Mouse (Mus musculus) CH12.LX (cell line): Measurements from ENCODE around the gene Fdxr.

Experiments
- CHD2 ChIP-seq: IDR thresholded peaks from 2 replicates; pipeline ENCODE4 v1.6.1; 2011; ENCODE audit warnings: low read length, improper control_type of control experiment
- CTCF ChIP-seq, 2 experiments: IDR thresholded peaks in 1 of 2; conservative IDR thresholded peaks in 1 of 2; 2 replicates each; pipeline ENCODE4 v1.5.1; 2011 to 2012; ENCODE audit warnings: low read depth in 2 of 2, low read length in 2 of 2, improper control_type of control experiment in 1 of 2, inconsistent platforms in 1 of 2, mild to moderate bottlenecking in 1 of 2, moderate library complexity in 1 of 2
- GABPA ChIP-seq: IDR thresholded peaks from 2 replicates; pipeline ENCODE4 v1.6.1; 2012; ENCODE audit warnings: low read depth, low read length, improper control_type of control experiment, inconsistent platforms; ENCODE audit not compliant: insufficient replicate concordance
- KAT2A ChIP-seq: IDR thresholded peaks from 2 replicates; pipeline ENCODE4 v1.6.1; 2012; ENCODE audit warnings: low read length, improper control_type of control experiment, inconsistent platforms; ENCODE audit not compliant: insufficient replicate concordance
- MAFK ChIP-seq: IDR thresholded peaks from 2 replicates; pipeline ENCODE4 v1.6.1; 2011; ENCODE audit warnings: low read length, improper control_type of control experiment; ENCODE audit not compliant: insufficient replicate concordance
- MAX ChIP-seq: IDR thresholded peaks from 2 replicates; pipeline ENCODE4 v1.6.1; 2011; ENCODE audit warnings: low read length, improper control_type of control experiment
- MXI1 ChIP-seq: IDR thresholded peaks from 2 replicates; pipeline ENCODE4 v1.6.1; 2011; ENCODE audit warnings: mild to moderate bottlenecking, low read depth, low read length, improper control_type of control experiment
- MYC ChIP-seq: IDR thresholded peaks from 2 replicates; pipeline ENCODE4 v1.6.1; 2011; ENCODE audit warnings: low read depth, mild to moderate bottlenecking, improper control_type of control experiment, low read length
- POLR2A ChIP-seq: IDR thresholded peaks from 2 replicates; pipeline ENCODE4 v1.6.1; 2011; ENCODE audit warnings: low read depth, mild to moderate bottlenecking, improper control_type of control experiment, low read length
- POLR2AphosphoS2 ChIP-seq: IDR thresholded peaks from 2 replicates; pipeline ENCODE4 v1.6.1; 2011; ENCODE audit warnings: low read depth, low read length, improper control_type of control experiment
- RAD21 ChIP-seq: IDR thresholded peaks from 2 replicates; pipeline ENCODE4 v1.6.1; 2011; ENCODE audit warnings: low read depth, mild to moderate bottlenecking, low read length, improper control_type of control experiment, moderate library complexity
- ZMIZ1 ChIP-seq: IDR thresholded peaks from 2 replicates; pipeline ENCODE4 v1.6.1; 2012; ENCODE audit warnings: low read depth, mild to moderate bottlenecking, inconsistent platforms, low read length, improper control_type of control experiment
- ZNF384 ChIP-seq: IDR thresholded peaks from 2 replicates; pipeline ENCODE4 v1.6.1; 2012; ENCODE audit warnings: low read depth, low read length, improper control_type of control experiment, inconsistent platforms

GRCm38 (mm10) chr11:115290919-115291318 lies 14.1 kb upstream of the Fdxr start:
- no peak for TF ChIP-seq CHD2
- TF ChIP-seq POLR2A = no peak
- no peak for TF ChIP-seq POLR2AphosphoS2
- TF ChIP-seq MYC = no peak
- no peak for TF ChIP-seq MXI1
- no peak for TF ChIP-seq MAFK
- no peak for TF ChIP-seq GABPA
- no peak for TF ChIP-seq CTCF (conservative IDR thresholded peaks at IDR 0.05 in 1 of 2, IDR thresholded peaks at IDR 0.05 in 1 of 2; ENCODE audit: low read depth in 2 of 2, low read length in 2 of 2)
- no peak for TF ChIP-seq ZNF384
- TF ChIP-seq RAD21 = no peak
- no peak for TF ChIP-seq KAT2A
- no peak for TF ChIP-seq MAX
- TF ChIP-seq ZMIZ1 = no peak
